Mouse (Mus musculus) neural tube, embryonic 10.5 days (tissue): ENCODE results near the gene Kcnj14.

ENCODE experiments used
- DNase-seq: peaks from one replicate; pipeline ENCODE4 v3.0.0-alpha.2; 2017; ENCODE audit warnings: low spot score; ENCODE audit errors: extremely low spot score

The Kcnj14 gene

DNA sequence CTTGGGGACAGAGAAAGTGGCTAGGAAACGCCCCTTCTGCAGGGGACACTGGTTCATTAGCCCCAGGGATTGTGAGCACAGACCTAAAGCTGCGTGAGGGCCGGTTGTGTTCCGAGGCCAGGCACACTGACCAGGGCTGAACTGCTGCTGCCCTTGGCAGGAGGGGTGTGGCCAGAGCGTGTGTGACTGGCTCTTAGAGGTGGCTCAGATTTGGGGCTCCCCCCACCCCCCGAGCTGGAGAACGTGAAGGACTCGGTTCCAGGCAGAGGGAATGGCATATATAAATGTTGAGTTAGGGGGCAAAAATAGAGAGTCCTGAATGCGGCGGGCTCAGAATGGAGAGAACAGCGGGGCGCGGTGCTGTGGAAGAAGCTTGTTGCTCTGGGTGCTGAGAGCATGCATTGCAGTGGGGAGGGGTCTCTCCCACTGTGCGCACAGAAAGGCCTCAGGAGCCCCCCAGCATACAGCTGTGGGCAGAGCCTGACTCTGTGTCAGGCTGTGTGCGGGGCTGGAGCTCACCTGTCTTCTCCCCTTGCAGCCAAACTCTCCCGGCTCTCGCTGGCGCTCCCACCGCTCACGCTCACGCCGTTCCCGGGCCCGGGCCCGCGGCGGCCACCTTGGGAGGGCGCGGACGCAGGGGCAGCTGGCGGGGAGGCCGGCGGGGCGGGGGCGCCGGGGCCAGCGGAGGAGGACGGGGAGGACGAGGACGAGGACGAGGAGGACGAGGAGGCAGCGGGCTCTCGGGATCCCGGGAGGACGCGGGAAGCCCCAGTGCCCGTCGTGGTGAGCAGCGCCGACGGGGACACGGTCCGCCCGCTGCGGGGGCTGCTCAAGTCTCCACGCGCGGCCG lies 26.7 kb downstream of the Kcnj14 start:
- DNase-seq = peak; percentile 48

- no peak for DNase-seq
These were observed 27.6 kb downstream of the Kcnj14 start for GRCm38 (mm10) chr7:45796950-45797349.

- no peak for DNase-seq
These were observed 29.6 kb downstream of the Kcnj14 start for GRCm38 (mm10) chr7:45794971-45795370.

DNA sequence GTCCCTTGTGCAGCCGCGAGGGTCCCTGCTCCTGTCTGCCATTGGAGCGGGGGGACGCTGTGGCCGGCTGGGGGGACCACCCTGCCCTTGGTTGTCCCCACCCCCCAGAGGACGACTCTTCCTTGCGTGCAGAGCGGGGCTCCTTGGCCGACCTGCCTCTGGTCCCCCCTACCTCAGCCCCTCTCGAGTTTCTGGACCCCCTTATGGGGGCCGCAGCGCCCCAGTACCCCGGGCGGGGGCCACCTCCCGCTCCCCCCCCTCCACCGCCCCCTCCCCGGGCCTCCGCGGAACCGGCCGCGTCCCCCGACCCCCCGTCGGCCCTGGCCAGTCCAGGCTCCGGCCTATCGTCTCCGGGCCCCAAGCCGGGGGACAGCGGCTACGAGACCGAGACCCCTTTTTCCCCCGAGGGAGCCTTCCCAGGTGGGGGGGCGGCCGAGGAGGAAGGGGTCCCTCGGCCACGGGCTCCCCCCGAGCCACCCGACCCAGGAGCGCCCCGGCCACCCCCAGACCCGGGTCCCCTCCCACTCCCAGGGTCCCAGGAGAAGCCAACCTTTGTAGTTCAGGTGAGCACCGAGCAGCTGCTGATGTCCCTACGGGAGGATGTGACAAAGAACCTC lies 30.5 kb downstream of the Kcnj14 start:
- DNase-seq = no peak

DNA sequence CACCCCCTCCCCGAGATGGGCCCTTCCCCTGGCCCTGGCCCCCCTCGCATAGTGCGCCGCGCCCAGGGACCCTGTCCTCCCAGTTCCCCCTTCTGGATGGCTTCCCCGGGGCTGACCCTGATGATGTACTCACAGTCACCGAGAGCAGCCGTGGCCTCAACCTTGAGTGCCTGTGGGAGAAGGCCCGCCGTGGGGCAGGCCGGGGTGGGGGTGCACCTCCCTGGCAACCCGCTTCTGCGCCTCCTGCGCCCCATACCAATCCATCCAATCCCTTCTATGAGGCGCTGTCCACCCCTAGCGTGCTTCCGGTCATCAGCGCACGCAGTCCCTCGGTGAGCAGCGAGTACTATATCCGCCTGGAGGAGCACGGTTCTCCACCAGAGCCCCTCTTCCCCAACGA lies 31.3 kb downstream of the Kcnj14 start:
- DNase-seq = no peak

- DNase-seq = no peak
These were observed 32.7 kb downstream of the Kcnj14 start for GRCm38 (mm10) chr7:45791756-45792490.

DNA sequence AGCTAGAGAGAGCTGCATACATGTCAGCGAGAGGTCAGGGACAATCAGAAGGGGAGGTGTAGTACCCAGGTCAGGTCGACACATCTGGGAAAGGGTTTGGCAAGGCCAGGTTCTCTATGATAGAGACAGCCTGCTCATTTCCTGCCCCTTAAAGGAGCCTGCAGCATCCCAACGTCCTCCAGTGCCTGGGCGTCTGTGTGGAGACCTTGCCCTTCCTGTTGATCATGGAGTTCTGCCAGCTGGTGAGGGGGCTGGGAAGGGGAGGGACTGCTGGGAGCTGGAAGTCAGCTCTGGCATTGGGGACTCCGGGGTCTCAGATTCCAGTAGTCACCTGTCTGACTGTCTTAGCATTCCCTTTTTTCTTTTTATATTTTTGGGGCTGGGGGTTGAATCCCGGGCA lies 33.9 kb downstream of the Kcnj14 start:
- DNase-seq = no peak

GRCm38 (mm10) chr7:45787642-45788041 lies 36.9 kb downstream of the Kcnj14 start:
- DNase-seq = no peak

DNA sequence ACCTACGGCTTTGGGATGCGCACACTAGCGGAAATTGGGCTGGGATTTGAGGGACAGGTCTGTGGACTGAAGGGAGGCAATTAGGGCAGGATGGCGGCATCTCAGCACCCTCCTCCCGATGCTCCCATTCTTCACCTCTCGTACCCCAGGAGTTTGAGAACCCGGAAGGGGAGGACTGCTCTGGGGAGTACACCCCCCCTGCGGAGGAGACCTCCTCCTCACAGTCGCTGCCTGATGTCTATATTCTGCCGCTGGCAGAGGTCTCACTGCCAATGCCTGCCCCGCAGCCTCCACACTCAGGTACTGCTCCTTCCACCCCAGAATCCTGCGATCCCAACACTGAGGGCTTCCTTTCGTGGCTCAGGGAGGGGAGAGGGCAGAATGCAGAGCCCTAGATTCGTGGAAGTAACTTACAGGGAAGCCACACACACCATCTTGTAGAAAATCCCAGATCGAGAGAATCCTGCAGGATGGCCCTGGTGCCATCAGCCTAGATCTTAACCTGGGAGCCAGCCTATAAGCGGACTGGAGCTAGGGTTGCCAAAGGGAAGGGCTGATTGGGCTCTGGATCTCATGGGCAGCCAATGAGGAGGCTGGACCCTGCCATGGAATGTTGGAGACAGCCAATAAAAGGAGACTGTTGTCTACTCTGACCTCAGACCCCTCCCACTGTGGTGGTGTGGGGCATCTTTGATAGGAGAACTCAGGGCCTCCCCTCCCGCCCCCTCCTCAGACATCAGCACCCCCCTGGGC lies 37.7 kb downstream of the Kcnj14 start:
- peak; percentile 52 for DNase-seq

DNA sequence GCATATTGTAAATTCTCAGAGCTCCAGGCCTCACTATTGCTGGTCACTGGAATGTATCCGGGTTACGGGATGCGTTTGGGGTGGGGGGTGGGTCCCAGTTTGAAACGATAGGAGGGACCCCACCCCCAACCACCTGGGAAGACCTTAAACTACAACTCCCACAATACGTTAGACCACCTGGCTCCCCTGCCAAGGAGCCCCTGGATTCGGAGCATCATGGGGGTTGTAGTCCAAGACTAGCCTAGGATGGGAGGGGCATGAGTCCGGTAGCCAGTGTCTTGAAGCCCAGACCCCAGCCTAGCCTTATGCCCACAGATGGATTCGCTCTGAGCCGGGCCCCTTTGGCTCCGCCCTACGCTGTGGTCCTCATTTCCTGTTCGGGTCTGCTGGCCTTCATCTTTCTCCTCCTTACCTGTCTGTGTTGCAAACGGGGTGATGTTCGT lies 38.4 kb downstream of the Kcnj14 start:
- peak; percentile 70 for DNase-seq

DNA sequence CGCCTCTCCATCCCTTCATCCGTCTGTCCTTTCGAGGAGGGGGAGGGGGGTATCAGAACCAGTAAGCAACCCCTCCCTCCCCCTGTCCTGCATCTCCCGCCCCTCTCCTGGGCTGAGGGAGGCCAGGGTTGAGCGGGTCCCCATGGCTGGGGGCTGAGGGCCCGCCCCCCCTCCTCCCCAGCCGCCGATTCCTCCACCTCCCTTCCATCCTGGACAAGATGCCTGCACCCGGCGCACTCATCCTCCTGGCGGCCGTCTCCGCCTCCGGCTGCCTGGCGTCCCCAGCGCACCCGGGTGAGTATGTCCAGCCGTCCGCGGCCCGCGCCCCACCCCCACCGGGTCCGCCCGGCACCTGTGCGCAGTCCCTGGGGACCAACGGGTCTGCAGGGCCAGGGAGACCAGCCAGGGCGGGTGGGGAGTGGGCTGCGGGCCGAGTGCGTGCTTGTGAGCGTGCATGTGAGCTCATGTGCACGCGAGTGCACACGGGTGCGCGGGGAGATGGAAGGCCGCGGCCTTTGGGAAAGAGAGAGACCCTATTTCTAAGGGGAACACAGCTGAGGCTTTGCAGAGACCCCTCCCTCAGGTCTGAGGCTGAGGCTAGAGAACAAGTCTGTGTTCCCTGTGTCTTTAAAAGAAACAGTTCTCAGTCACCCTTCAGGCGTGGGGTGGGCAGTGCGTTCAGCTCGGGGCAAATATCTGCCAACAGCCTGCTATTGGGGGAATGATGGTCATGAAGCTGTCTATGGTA lies 39.0 kb downstream of the Kcnj14 start:
- DNase-seq = peak; percentile 87

GRCm38 (mm10) chr7:45784524-45785372 lies 39.8 kb downstream of the Kcnj14 start, which contains the start of gene Sult2b1:
Gene Sult2b1, minus strand, starts transcription at chr7:45784669.
- DNase-seq = no peak

- DNase-seq = peak; percentile 82
These were observed 41.0 kb downstream of the Kcnj14 start, which contains the start of gene Lmtk3 for GRCm38 (mm10) chr7:45783511-45784091. Gene Lmtk3, plus strand, starts transcription at chr7:45783738.

GRCm38 (mm10) chr7:45782271-45782670 lies 42.3 kb downstream of the Kcnj14 start:
- no peak for DNase-seq

- no peak for DNase-seq
These were observed 45.4 kb downstream of the Kcnj14 start for GRCm38 (mm10) chr7:45779081-45779641.

GRCm38 (mm10) chr7:45775237-45775636 lies 49.3 kb downstream of the Kcnj14 start:
- no peak for DNase-seq

GRCm38 (mm10) chr7:45771101-45771500 lies 53.5 kb downstream of the Kcnj14 start:
- DNase-seq = no peak

DNA sequence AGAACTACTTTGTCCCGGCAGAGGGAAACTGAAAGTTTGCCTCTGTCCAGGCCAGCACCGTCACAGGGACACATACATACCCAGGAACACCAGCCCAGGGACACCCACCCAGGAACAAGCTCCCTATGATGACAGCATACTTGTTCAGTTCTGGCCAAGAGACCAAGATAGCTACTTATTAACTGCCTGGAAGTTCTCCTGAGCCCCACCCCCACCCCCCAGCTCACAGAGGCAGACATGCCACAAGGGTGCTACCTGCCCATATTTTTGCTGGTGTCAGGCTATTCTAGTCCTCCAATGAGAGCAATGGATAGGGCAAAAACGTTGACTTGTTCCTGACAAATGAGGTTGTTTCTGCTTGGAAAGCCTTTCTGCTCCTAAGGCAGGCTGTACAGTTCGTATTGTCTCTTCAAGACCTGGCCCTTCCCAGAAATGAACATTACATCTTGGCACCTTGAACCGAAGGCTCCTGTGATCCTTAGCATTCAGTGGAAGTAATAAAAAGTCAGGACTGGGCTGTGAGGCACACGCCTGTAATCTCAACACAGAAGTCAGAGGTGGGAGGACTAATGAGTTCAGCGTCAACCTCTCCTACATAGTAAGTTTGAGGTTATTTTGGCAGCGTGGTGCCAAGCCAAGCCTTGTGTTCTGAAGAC lies 54.0 kb downstream of the Kcnj14 start:
- no peak for DNase-seq
